Comparison of ENCODE assay signal across 8 mouse cellular contexts in genomic region chr2:25376589-25376988, GRCm38 (mm10). TPM values are rescaled to one million over a fixed set of nuclear protein-coding genes. Genes with fewer than 3 reads are reported as not detected.
A peak's percentile ranks its signal among the peaks of the same experiment; 100 is the strongest.
DNase-seq lines count a peak whose midpoint lies in the region; ATAC-seq lines count a peak whose summit lies in the region.

No protein-coding gene starts in this region.

- no peak overlapping the region for H3K4me2 ChIP-seq in hindbrain, embryonic 12.5 days (replicated peaks)

- no peaks in the 10 kb centered on the region for H3K9me3 ChIP-seq in hindbrain, embryonic 10.5 days
- no peaks in the 10 kb centered on the region for H3K9me3 ChIP-seq in hindbrain, embryonic 12.5 days (replicated peaks)

- 54% methylated on average over 4 of the region's 4 CpGs for WGBS in hindbrain, embryonic 10.5 days
- WGBS in hindbrain, embryonic 12.5 days = 62% methylated on average over 4 of the region's 4 CpGs

- peak; percentile 37 for DNase-seq in hindbrain, embryonic 10.5 days (ENCODE audit: low spot score)
- DNase-seq in urinary bladder, postnatal 14 days (ENCODE audit: low spot score) = peak; percentile 72
- no peak for DNase-seq in urinary bladder, postnatal 10 days (ENCODE audit: low spot score)
- peak; percentile 82 to 85 for DNase-seq in cerebellum, postnatal 14 days
- peak; percentile 40 to 71 for DNase-seq in kidney, adult 8-10 months
- DNase-seq in retina, adult 2 months (ENCODE audit: low read depth, low spot score) = peak; percentile 41

- H3K36me3 ChIP-seq in hindbrain, embryonic 10.5 days = peaks cover 49% of the 10 kb centered on the region
- 0 out of 2 replicates have a peak, but pooled peaks cover 8% of the 10 kb centered on the region for H3K36me3 ChIP-seq in hindbrain, embryonic 12.5 days

- peaks cover 32% of the 10 kb centered on the region for H3K4me1 ChIP-seq in hindbrain, embryonic 10.5 days (replicated peaks)
- peaks cover 28% of the 10 kb centered on the region for H3K4me1 ChIP-seq in hindbrain, embryonic 12.5 days

- no peak overlapping the region for H3K27ac ChIP-seq in hindbrain, embryonic 10.5 days
- no peak overlapping the region for H3K27ac ChIP-seq in hindbrain, embryonic 12.5 days

- no peak for ATAC-seq in hindbrain, embryonic 12.5 days (ENCODE audit: low FRiP score)
- ATAC-seq in activated CD4-positive, CD25-positive, alpha-beta regulatory T cell, adult 4 months = no peak

- H3K9ac ChIP-seq in hindbrain, embryonic 12.5 days = no peak overlapping the region

- no peak overlapping the region for H3K4me3 ChIP-seq in hindbrain, embryonic 10.5 days
- no peak overlapping the region for H3K4me3 ChIP-seq in hindbrain, embryonic 12.5 days

- H3K27me3 ChIP-seq in hindbrain, embryonic 10.5 days (ENCODE audit: insufficient read depth, poor library complexity, severe bottlenecking) = no peaks in the 10 kb centered on the region
- H3K27me3 ChIP-seq in hindbrain, embryonic 12.5 days = peaks cover 11% of the 10 kb centered on the region; the same call in 1 of the 2 replicates

RNA-seq across cellular contexts. Expression of gene Sapcd2, which starts 4.5 kb away (rescaled TPM):
- 71.6 and 75.1 TPM in 2 replicates for polyA plus RNA-seq in hindbrain, embryonic 10.5 days (2016; fragmentation: Nextera tagmentation; extraction: Ambion mirVana)
- 31.9 and 41.4 TPM in 2 replicates for polyA plus RNA-seq in hindbrain, embryonic 12.5 days (2016; fragmentation: Nextera tagmentation; extraction: Ambion mirVana)
- 1 to 10 TPM; 1.8 to 2.6 TPM for polyA plus RNA-seq in activated CD4-positive, CD25-positive, alpha-beta regulatory T cell, adult 4 months (2017; shearing (Covaris generic))

RNA-seq across cellular contexts. Expression of gene Uap1l1, which starts 11.1 kb away (rescaled TPM):
- 7.4 and 10.1 TPM in 2 replicates for polyA plus RNA-seq in hindbrain, embryonic 10.5 days (2016; fragmentation: Nextera tagmentation; extraction: Ambion mirVana)
- polyA plus RNA-seq in hindbrain, embryonic 12.5 days (2016; fragmentation: Nextera tagmentation; extraction: Ambion mirVana) = 5.7 and 7.9 TPM in 2 replicates
- polyA plus RNA-seq in activated CD4-positive, CD25-positive, alpha-beta regulatory T cell, adult 4 months (2017; shearing (Covaris generic)) = 10 to 100 TPM; 13.3 to 15.0 TPM

RNA-seq across cellular contexts. Expression of gene Entpd2, which starts 19.1 kb away (rescaled TPM):
- 0.31 TPM in 1 of 2 replicates, not detected in the other for polyA plus RNA-seq in hindbrain, embryonic 10.5 days (2016; fragmentation: Nextera tagmentation; extraction: Ambion mirVana)
- polyA plus RNA-seq in hindbrain, embryonic 12.5 days (2016; fragmentation: Nextera tagmentation; extraction: Ambion mirVana) = 0.22 and 0.46 TPM in 2 replicates
- polyA plus RNA-seq in activated CD4-positive, CD25-positive, alpha-beta regulatory T cell, adult 4 months (2017; shearing (Covaris generic)) = under 1 TPM in 1 of 2 experiments, not detected in 1; 0.17 TPM

RNA-seq across cellular contexts. Expression of gene Dpp7, which starts 20.4 kb away (rescaled TPM):
- polyA plus RNA-seq in hindbrain, embryonic 10.5 days (2016; fragmentation: Nextera tagmentation; extraction: Ambion mirVana) = 21.1 and 21.8 TPM in 2 replicates
- polyA plus RNA-seq in hindbrain, embryonic 12.5 days (2016; fragmentation: Nextera tagmentation; extraction: Ambion mirVana) = 21.9 and 23.5 TPM in 2 replicates
- 10 to 100 TPM; 10.3 to 13.9 TPM for polyA plus RNA-seq in activated CD4-positive, CD25-positive, alpha-beta regulatory T cell, adult 4 months (2017; shearing (Covaris generic))

RNA-seq across cellular contexts. Expression of gene Npdc1, which starts 22.6 kb away (rescaled TPM):
- polyA plus RNA-seq in hindbrain, embryonic 10.5 days (2016; fragmentation: Nextera tagmentation; extraction: Ambion mirVana) = 75.1 and 155 TPM in 2 replicates
- polyA plus RNA-seq in hindbrain, embryonic 12.5 days (2016; fragmentation: Nextera tagmentation; extraction: Ambion mirVana) = 216 and 225 TPM in 2 replicates
- 1 to 10 TPM; 1.2 to 1.7 TPM for polyA plus RNA-seq in activated CD4-positive, CD25-positive, alpha-beta regulatory T cell, adult 4 months (2017; shearing (Covaris generic))
